Mouse (Mus musculus): ENCODE measurements around the gene Exoc6b.

Exoc6b gene

DNA sequence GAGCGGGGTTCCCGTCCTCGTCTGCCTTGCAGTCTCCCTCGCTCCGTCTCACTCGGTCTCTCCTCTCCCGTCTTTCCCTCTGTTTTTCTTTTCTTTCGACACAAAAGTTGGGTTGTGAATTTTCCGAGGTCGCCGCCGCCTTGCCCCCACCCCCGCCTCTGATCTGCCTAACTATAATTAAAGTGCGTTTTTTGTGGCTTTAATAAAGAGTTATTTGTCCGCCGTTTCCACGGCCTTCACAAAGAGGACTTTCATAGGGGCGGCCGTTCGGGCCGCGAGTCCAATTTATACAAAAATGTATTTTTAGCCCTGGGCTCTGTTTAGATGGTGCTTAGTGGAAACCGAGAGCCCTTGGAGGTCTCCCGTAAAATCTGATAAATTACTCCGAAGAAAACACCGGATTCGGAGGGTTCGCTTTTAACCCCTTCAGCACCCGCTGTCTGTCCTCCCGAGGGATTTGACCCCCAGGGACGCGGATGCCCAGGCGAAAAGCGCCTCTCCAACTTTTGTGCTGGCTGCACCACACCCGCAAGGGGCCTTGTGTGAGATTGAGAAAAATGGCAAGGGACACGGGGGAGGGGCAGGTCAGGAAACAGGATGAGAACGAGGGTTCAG is 483.5 kb downstream of the Exoc6b start:
- DNase-seq (ENCODE audit: low spot score in 2 of 2) = no peak

GRCm38 (mm10) chr6:84584783-84585685 is 484.3 kb downstream of the Exoc6b start:
- DNase-seq (ENCODE audit: low spot score in 2 of 2) = no peak

GRCm38 (mm10) chr6:84583841-84584782 is 485.2 kb downstream of the Exoc6b start:
- DNase-seq (ENCODE audit: low spot score in 2 of 2) = peak; percentile 16 to 31

DNA sequence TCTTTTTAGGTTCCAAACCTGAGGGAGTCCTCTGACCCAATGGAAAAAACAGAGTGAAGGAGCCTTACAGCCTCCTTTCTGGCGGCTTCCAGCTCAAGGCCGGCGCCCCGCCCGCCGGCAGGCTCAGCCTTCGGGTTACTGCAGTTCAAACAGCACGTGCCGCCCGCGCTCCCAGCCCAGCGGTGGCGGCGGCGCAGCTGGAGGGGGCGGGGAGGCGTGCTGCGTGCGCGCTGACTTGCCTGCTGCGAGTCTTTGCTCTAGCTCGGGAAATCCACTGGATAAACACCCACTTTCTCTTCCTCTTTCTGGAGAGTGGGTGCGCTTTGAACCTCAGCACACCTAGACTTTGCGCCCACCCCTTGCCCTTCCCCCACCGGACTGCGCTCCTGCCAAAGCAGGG is 485.9 kb downstream of the Exoc6b start:
- peak; percentile 53 to 59 for DNase-seq (ENCODE audit: low spot score in 2 of 2)

DNA sequence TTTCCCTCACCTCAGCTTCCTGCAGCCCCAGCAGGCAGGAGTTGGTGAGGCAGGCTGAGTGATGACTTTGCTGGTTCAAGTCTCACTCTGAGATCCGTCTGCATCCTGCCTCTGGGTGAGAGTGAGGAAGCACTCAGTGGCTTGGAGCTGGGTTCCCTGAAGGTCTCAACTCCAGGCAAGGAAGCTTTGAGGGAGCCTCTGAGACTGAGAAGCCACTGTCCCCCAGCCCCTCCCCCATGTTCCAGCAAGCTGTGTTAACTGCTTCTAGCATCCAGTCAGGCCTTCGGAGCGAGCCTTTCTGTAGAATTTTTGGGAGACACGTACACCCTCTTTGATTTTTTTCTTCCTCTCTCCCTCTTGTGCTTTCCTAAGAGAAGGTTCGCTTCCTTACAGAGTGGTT is 486.5 kb downstream of the Exoc6b start:
- DNase-seq (ENCODE audit: low spot score in 2 of 2) = no peak

DNA sequence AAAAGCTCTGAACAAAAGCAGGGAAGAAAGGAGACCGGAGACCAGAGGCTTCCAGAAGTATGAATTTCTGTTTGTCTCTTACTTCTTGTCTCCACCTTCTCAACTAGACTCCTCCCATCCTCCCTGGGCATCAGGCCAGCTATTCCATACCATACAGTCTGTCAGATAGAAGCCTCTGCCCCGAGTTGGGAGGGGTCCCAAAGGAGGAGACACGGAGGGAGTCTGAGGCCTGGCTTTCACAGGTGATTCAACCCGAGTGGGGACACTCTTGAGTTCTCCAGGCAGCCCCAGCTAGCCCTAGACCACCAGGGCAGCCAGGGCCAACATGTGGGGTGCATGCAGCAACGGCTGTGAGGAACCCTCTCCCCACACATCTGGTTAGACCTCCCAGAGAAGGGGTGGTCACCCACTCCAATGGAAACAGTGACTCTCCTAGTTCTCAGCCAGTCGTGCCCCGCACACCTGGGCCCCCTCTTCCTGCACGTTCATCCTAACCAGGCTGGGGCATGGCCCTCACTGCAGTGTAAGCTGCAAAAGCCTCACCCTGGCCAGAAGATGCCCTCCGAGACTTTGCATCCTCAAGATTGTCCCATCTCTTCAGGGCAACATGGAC is 487.4 kb downstream of the Exoc6b start:
- DNase-seq (ENCODE audit: low spot score in 2 of 2) = no peak

- DNase-seq (ENCODE audit: low spot score in 2 of 2) = no peak
These were observed 488.1 kb downstream of the Exoc6b start for GRCm38 (mm10) chr6:84580979-84581832.

DNA sequence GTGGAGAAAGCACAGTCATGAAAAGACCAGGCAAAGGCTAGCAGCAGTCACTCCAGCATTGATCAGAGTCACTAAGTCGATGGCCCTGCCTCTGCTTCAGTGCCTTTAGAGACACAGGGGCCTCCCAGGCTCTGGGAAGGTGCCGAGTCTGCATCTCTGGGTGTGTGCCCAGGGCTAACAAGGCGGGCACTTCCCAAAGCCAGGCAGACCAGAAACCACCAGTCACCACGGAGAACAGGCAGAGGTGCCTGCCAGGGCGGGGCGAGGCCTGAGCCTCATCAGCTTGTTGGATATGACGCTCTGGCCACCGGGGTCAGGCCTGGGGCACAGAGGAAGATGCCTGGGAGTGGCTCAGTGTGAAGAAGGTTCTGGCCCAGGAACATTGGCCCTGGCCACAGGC is 489.8 kb downstream of the Exoc6b start:
- no peak for DNase-seq (ENCODE audit: low spot score in 2 of 2)

GRCm38 (mm10) chr6:84578928-84579327 is 490.4 kb downstream of the Exoc6b start:
- peak in 1 of 2 experiments; percentile 18 for DNase-seq (ENCODE audit: low spot score in 2 of 2)

DNA sequence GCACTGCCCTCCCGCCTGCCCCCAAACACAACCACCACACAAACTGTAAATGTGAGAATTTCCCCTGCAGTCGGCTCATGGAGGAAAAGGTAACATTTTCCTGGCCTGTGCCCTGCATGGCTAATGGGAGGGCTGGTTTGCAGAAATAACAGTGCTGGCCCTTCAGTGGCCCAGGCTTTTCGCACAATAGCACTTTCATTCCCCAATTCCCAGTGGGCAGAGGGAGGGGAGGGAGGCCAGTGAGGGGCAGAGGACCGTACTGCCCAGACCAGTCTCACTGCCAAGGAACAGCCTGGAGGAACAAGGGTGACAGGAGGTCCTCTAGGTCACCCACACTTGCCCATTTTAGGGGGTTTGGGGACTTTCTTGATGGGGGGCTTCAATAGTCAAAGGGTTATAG is 491.4 kb downstream of the Exoc6b start:
- DNase-seq (ENCODE audit: low spot score in 2 of 2) = no peak

DNA sequence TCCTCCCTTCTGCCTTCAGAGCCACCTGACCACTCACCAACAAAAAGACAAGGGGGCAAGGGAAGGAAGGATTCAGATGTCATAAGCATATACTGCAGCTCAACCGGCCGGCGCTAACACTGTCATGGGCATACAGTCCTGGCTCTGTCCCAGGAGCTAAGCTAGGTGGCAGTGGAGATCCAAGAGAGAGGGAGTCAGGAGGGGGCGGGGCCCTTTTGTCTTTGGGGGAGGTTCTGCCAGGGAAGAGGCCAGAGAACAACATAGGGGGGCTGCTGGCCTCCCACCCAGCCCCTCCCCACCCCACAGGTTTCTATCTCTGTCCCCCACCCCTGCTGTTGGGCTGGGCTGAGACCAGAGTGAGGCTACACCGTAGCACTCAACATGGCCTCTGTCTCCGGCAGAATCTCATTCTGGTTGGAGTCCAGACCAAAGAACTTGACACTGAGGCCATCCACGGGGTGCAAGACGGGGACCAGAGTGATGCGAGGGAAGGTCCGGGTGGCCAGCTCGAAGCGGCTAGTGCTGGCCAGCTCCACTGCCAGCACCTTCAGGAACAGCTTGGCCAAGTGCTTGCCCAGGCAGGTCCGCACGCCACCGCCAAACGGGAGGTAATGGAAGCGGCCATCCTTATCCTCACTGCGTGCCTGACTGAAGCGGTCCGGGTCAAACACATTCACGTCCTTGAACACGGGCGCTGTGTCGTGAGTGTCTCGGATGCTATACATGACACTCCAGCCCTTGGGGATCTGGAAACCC is 495.2 kb downstream of the Exoc6b start:
- DNase-seq (ENCODE audit: low spot score in 2 of 2) = no peak

DNA sequence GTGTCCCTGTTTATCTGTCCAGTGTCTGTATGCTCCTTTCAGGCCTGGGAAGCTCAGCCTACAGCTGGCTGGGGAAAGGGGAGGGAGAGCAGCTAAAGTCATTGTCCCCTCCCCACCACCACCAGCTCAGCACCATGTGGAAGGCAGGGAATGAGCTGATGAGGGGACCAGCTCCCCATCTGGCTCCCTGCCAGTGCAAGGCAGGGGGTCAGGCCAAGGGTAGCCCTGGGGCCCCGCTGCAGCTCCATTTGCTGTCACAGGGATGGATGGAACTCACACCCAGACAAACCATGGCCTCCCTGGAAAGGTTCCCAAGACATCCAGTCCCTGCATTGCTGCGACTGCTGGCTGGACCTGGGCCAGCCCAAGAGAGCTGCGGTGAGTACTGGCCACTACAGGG is 499.3 kb downstream of the Exoc6b start:
- DNase-seq (ENCODE audit: low spot score in 2 of 2) = no peak

DNA sequence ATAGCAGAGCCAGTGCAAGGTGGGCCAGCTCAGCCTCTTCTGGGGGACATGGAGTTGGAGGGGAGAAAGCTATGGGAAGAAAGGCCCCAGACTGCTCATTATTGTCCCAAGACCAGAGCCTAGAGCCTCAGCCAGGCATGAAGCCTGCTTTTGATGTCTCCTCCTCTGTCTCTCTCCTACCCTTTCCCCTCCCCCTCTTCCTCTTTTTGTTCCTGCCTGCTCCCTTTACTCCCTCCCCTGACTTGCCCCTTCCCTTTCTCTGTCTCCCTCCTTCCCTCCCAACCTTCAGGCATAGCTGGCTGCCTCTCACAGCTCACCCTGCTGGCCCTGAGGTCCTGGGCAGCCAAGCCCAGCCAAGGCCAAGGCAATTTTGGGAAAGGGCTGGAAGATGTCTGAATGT is 499.7 kb downstream of the Exoc6b start:
- DNase-seq (ENCODE audit: low spot score in 2 of 2) = no peak

- DNase-seq (ENCODE audit: low spot score in 2 of 2) = no peak
These were observed 500.4 kb downstream of the Exoc6b start for GRCm38 (mm10) chr6:84568880-84569279.
